Mouse (Mus musculus) spleen, postnatal 14 days (tissue): ENCODE measurements around the gene Usf3.
A peak's percentile ranks its signal among the peaks of the same experiment; 100 is the strongest.

Source experiments
- DNase-seq, 2 experiments: peaks; one replicate each; pipeline ENCODE4 v3.0.0; 2021 to 2022; ENCODE audit warnings: low spot score in 2 of 2

The Usf3 gene

DNA sequence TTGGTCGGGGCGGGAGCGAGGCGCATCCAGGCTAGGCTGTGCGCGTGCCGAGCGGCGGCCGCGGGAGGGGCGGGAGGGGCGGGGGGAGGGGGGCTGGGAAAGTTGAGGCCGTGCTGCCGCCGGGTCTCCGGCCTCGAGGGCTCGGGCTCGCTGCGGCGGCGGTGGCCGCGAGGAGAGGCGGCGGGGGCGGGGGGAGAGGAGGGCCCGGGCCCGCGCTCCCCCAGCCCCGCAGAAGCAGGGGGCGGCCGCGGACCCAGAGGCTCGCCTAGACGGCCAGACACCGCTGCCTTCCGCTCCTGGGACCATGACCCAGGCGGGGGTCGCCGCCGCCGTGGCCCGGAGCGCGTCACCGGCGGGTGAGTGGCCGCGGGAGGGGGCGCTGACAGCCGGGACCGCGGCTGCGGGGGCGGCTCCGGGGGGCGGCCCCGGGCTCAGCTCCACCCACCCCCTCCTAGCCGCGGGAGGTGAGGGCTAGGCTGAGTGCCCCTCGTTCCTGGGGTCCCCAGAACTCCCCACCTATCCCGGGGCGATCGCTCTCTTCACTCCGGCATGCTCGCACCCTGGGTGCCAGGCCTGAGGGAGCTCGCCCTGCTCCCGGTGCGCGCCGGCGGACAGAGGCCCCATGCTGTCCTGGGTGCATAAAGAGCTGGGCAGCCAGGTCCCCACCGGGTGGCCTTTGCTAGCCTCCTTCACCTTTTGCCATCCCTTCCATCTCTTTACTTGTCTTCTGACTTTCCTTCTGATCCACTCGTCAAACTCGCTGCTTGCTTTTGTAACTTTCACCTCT, at the start of gene Usf3:
Gene Usf3 (plus strand): TSS at position 92 of the 787 bp plus-strand sequence.
- DNase-seq, result peak; percentile 27 to 49

DNA sequence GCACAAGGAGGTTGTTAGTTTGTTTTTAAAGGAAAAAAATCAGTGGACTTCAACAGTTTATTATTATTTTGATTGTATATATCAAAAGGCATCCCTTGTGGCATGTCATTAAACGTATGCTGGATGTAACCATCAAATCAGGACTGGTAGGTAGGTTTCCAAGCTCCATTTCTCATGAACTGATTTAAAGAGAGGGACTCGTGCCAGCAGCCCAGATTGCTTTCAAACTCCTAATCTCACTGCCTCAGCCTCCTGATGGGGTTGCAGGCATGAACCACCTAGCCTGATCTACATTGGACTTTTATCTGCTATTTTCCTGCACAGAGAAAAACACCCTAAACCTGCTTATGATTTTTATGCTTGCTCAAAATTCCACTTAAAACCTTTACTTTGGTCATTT, 49.3 kb upstream of the Usf3 start:
- no peak for DNase-seq

- DNase-seq, result no peak
Observed at GRCm38 (mm10) chr16:44124713-44125112, 48.3 kb upstream of the Usf3 start.

DNA sequence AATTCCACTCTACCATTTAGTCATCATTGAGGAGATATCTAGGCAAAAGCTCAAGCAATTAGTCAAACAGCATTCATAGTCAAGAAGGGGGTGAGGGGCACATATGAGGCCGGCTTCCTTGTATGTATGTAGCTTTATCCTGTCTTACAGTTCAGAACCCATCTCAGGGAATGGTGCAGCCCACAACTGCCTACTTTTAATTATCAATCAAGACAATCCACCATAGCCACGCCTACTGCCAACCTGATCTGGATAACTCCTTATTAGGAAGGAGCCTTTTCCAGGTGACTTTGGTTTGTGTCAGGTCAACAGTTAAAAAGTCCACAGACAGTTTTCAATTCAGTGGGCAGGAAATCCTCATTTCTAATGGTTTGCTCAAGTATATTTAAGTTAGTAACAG, 47.6 kb upstream of the Usf3 start:
- DNase-seq, result no peak

- DNase-seq, result no peak
Observed at GRCm38 (mm10) chr16:44126437-44126836, 46.6 kb upstream of the Usf3 start.

DNA sequence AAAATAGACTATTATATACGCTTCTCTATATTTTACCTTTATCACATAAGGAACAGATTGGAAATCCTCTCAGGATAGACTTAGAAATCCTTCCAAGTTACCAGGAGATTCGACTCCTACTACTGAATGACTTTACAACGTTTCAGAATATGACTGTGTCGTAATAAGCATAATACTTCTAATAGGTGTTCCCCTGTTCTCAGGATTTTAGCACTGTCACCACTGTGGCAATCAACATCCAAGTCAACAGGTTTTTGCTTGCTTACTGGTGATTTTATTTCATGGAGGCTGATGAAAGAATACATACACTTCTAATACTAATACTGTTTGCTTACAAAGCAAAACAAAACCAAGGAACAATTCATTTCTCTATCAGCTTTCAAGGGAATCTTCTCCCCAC, 40.7 kb upstream of the Usf3 start:
- DNase-seq, result no peak

GRCm38 (mm10) chr16:44133187-44133586, 39.9 kb upstream of the Usf3 start:
- no peak for DNase-seq

GRCm38 (mm10) chr16:44136511-44137021, 36.5 kb upstream of the Usf3 start:
- DNase-seq, result no peak

GRCm38 (mm10) chr16:44138377-44138978, 34.6 kb upstream of the Usf3 start:
- peak in 1 of 2 experiments; percentile 7 for DNase-seq

GRCm38 (mm10) chr16:44138979-44139535, 34.0 kb upstream of the Usf3 start:
- DNase-seq, result peak; percentile 62 to 74

DNA sequence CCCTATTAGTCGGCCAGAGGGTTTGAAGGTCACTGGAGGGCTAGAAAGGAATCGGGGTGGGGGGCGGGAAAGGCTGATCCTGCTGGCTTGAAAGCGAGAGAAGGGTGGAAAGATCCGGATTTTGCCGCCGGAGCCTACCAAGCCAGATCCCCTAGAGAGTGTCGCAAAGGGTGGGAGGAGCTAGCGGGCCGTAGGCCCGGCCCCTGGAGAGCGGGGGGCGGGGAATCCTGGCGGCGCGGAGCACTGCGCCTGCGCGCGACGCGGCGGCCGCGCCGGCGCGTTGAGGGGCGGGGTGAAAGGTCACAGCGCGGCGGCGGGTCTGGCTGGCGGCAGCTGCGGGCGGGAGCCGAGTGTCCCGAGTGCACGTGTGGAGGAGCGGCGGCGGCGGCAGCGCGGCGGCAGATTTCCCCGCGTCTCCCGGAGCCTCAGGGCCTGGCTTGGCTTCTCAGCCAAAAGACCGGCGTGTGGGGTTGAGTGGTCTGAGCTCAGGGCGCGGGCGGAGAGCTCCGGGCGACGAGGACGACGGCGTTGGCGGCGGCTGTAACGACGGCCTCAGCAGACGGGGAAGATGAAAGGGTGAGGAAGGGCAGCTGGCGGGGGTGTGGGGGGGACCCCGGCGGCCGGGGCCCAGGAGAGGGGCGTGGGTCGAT, 33.4 kb upstream of the Usf3 start, which contains the start of the genes Atp6v1a and Naa50:
Gene Atp6v1a (minus strand): TSS at position 170 of the 650 bp plus-strand sequence.
Gene Naa50 (plus strand): TSS at position 295 of the 650 bp plus-strand sequence.
- DNase-seq, result peak; percentile 89 to 91

DNA sequence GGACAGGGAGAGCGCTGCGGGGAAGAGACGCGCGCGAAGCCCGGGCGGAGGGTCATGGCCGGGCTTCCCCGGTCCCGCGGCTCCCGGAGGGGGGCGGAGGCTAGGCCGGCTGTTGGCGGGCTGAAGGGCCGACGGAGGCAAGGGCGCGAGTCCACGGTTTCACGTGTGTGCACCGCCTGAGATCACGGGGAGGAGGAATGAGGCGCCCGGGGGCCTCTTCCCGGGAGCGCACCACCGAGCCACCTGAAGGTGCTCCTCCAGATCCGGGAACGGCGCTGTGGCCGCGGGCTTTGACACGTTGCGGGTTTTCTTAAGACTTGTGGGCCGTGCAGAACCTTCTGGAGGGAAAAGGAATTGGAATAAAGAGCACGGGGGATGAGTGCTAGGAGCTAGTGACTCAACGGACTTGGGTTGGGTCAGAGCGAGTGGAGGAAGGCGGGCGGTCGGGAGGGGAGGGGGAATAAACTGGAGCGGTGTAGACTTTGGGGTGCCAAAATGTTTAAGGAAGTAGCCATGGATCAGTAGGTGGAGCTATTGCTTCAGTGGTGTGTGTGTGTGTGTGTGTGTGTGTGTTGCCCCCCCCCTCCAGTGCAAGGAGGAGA, 32.8 kb upstream of the Usf3 start:
- DNase-seq, result peak; percentile 22 to 44

DNA sequence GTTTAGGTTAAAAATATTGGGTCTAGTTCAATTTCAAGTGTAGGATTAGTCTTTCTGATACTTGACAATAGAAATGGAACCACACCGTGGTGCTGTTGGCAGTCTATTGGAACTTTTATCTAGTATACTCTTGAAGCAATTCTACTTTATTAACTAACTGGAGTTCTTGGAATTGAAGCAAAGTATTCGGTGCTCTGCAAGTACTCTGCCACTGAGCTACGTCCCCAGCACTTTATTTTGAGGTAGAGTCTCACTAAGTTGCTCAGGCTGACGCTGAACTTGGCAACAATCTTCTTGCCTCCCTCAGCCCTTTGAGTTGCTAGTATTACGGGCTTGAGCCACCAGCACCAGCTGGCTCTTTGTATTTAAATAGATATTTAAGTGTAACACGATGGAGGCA, 31.6 kb upstream of the Usf3 start:
- DNase-seq, result no peak

DNA sequence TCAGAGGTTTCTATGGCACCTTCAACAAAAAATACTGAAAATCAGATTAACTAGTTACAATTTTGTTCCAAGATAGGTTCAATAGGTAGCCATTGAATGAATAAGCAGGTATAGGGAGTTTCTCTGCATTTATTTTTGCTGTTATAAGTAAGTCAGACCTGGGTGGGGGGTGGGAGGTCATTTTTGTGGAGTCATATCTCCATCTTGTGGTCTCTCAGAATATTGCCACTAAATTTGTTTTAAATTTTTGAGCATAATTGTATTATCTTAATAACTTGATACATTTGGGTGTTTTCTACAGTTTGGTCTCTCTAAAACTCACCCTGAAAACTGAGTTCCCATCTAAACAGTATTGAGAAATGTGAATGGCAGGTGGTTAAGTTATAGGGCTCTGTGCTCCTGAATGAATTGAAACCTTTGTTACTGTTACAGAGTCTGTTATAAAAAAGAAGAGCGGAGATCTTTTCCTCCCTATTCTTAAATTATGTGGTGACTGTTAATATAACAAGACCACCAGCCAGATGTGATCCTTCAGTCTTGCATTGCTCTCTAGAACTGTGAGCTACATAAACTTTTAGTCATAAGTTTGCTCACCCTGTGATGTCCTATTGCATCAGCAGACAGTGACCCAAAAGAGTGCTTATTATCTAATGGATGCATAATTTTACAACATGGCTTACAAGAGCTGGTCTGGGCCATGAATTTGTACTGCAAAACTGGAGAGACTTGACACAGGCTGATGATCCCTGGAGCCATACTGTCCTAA, 23.9 kb upstream of the Usf3 start:
- no peak for DNase-seq

- no peak for DNase-seq
Observed at GRCm38 (mm10) chr16:44154497-44155057, 18.5 kb upstream of the Usf3 start.

DNA sequence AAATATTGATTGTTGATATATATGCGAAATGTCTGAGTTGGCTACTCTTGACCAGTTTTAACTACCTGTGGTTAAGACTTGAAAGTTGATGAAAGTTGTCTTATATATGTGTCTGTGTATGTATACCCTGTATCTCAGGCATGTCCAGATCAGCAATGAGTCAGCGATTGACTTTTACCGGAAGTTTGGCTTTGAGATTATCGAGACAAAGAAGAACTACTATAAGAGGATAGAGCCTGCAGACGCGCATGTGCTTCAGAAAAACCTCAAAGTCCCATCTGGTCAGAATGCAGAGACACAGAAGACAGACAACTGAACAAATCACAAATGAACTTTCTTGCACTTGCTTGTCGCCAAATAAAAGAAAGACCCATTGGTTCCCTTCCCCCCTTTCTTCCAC, 13.7 kb upstream of the Usf3 start:
- no peak for DNase-seq

DNA sequence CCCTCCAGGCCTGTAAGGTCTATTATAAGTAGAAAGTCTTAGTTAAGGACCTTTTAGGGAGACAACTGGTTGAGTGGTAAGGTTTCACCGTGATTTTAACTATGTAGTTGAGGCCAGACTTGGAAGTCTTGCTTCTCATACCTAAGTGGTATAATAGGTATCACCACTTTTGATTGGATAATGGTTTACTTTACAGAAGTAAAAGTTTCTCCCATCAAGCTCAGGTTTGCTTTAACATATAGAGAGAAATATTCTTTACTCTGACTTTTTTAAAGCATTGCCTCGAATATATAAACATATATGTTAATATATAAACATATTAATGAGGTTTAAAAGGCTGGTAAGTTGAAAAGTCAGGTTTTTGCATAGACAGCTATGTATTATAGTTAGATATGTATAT, 9.2 kb upstream of the Usf3 start:
- no peak for DNase-seq

DNA sequence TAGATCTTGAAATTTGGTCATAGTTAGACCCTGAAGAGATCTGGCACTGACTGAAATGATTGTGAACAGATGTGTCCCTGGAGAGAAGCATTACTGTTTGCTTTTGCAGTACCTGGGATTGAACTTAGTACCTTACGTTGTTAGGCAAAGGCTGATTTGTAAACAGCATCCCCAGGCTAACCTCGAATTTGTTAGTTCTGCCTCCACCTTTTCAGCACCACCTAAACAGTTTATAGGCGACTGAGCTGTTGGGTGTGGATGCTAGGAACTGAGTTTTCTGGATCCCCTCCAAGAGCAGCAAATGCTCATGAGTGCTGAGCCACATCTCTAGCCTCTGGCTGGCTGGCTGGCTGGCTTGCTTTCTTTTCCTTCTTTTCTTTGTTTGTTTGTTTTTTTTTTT, 7.9 kb upstream of the Usf3 start:
- no peak for DNase-seq

DNA sequence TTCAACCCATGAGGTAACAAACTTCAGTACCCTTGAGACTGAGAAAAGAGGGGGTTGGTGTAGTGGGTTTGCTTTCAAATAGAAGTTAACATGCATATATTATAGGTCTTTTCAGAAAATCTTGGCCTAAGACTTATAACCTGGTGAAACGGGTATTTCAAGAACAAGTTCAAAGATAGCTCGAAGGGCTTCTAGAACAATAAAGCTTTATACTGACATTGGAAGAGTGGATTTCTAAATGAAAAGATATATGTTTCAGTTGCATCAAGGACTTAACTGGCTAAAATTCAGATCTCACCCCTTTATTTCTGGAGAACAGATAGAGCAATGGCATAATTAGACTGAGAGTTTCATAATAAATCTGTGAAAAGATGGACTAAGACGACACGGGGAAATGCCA, 4.1 kb upstream of the Usf3 start:
- DNase-seq, result no peak

DNA sequence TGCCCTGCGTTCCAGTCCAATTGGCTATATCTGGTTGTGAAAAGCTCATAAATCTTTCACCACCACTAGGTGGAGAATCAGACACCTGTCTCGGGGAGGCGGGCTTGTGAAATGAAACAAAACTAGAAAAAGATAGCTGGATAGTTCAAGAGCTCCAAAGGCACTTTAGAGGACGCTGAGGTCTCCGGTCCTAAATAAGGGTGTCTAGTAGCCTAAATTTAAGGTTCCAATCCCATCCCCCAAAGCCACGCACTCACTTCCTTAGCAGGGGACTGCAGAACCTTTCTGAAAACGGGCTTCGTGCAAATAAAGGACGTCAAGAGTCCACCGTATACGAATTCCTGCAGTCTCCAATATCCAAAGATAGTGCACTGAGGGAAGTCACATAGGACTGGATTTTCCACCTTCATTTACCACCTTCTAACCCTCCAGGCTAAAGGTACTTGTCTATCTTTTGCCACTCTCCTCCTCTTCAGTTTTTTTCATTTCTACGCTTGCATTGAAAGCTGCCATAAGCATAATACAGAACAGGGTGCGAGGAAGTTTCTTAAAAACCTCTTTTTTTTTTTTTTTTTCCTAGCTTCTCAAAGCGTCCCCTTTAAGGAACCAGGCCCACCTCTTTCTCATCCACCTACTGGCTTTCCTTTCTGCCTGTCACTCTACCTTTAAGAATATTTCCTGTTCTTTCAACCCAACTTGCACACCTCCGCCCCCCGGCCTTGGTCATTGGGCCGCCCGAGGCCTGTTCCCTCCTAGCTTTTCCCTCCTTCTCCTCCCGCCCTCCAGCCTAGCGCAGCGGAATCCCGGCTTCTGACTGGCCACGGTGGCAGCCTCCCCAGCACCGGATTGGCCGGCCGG, 520 bp upstream of the Usf3 start:
- DNase-seq, result peak; percentile 95
